Mouse (Mus musculus): ENCODE results near the gene Rhbdl1. TPM values are rescaled to one million over a fixed set of nuclear protein-coding genes. Genes with fewer than 3 reads are reported as not detected.

Gene Rhbdl1
- polyA plus RNA-seq, 1 experiment: 0.67 TPM

DNA sequence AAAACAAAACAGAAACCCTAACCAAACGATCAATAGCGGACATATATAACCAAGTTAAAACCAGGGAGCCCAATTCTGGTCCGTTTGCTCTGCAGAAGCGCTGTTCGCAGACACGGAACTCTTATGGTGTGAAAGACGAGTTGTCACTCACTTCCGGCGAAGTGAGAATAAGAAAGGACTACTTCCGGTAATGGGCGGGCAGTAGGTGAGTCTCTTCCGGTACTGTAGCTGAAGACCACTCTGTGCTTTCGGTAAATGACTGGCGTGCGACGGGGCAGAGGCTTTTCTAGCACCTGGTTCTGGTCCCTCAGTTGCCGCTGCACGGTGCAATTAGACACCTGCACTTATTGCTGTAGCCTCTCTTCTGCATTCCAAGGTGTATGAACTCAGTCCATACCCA, 13.6 kb downstream of the Rhbdl1 start, which contains the start of gene Wdr24:
Gene Wdr24 (plus strand): TSS at position 176 of the 400 bp plus-strand sequence.
- peak within 1 kb of the TSS; percentile 32 for H3K4me3 ChIP-seq
- H3K36me3 ChIP-seq (ENCODE audit: control insufficient read depth, insufficient read depth): no peaks in the 10 kb centered on the region
- no peak within 1 kb of the TSS for H3ac ChIP-seq (ENCODE audit: control insufficient read depth, insufficient read length)
- no peak for TF ChIP-seq MYOG (IDR thresholded peaks at IDR 0.05; ENCODE audit: control insufficient read depth in 1 of 3, insufficient read depth in 1 of 3, insufficient read length in 2 of 3, low read depth in 2 of 3)
- peak; percentile 62 for TF ChIP-seq POLR2A (IDR thresholded peaks at IDR 0.05; ENCODE audit: insufficient read length, low read depth)
- peak; percentile 52 for TF ChIP-seq SRF (IDR thresholded peaks at IDR 0.05; ENCODE audit: control insufficient read depth, insufficient read length, low read depth)
- no peak for TF ChIP-seq E2F4 (IDR thresholded peaks at IDR 0.05; ENCODE audit: insufficient read depth)
- no peak for TF ChIP-seq MYOD1 (IDR thresholded peaks at IDR 0.05; ENCODE audit: control insufficient read depth in 1 of 3, insufficient read length in 2 of 3, low read depth in 2 of 3)
- peak; percentile 60 for TF ChIP-seq MAX (IDR thresholded peaks at IDR 0.05; ENCODE audit: low read depth)
- TF ChIP-seq POLR2AphosphoS2 (IDR thresholded peaks at IDR 0.05; ENCODE audit: insufficient read length, low read depth): peak; percentile 57
- peak within 1 kb of the TSS; percentile 88 for H3K4me2 ChIP-seq (ENCODE audit: low read depth)
- no peaks in the 10 kb centered on the region for H3K27me3 ChIP-seq (ENCODE audit: control insufficient read depth, insufficient read depth, insufficient read length)
- no peaks in the 10 kb centered on the region for H3K79me2 ChIP-seq (ENCODE audit: control insufficient read depth, insufficient read depth)

DNA sequence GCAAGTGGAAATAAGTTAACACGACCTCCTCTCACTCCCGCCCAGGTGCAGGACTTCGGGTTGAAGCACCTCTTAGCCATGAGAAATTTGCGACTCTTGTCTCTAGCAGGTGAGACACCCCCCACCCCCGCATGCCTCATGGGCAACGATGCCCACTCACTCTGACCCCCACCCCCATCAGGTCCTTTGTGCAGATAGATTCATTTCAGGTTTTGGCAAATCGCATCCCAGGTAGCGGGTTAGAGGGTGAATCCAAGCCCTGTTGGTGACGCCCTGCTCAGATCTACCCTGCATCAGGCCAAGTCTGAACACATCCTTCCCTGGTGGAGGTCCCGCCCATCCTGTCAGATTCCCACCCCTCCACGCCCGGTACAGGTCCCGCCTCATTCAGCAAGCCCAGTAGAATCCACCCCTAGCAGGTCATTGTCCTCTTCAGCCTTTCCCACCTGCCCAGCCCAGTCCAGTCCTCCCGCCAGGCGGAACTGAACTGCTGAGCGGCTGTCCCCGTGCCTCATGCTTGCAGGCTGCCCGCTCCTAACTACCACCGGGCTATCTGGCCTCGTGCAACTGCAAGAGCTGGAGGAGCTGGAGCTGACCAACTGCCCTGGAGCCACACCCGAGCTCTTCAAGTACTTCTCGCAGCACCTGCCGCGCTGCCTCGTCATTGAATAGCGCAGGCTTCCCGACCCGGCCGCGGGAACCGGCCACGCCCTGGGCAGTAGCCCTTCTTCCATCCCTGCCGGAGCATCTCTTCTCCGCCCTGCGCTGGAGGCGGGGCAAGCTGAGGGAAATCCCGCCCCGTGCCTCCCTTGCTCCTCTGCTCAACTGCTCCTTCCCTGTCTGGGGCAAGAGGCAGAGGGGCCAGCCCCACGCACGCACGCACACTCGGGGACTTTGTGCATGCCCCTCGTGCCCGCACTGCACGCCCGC, 18.0 kb downstream of the Rhbdl1 start:
- no peaks in the 10 kb centered on the region for H3K27me3 ChIP-seq (ENCODE audit: control insufficient read depth, insufficient read depth, insufficient read length)
- H3K36me3 ChIP-seq (ENCODE audit: control insufficient read depth, insufficient read depth): no peaks in the 10 kb centered on the region
- no peaks in the 10 kb centered on the region for H3K79me2 ChIP-seq (ENCODE audit: control insufficient read depth, insufficient read depth)
- TF ChIP-seq MAX (IDR thresholded peaks at IDR 0.05; ENCODE audit: low read depth) (no peak), MYOD1 (IDR thresholded peaks at IDR 0.05; ENCODE audit: control insufficient read depth in 1 of 3, insufficient read length in 2 of 3, low read depth in 2 of 3) (peak in 1 of 3 experiments; percentile 26)
- H3K4me3 ChIP-seq: no peak overlapping the region
- no peak overlapping the region for H3ac ChIP-seq (ENCODE audit: control insufficient read depth, insufficient read length)
- H3K4me2 ChIP-seq (ENCODE audit: low read depth): peak overlapping the region; percentile 18

DNA sequence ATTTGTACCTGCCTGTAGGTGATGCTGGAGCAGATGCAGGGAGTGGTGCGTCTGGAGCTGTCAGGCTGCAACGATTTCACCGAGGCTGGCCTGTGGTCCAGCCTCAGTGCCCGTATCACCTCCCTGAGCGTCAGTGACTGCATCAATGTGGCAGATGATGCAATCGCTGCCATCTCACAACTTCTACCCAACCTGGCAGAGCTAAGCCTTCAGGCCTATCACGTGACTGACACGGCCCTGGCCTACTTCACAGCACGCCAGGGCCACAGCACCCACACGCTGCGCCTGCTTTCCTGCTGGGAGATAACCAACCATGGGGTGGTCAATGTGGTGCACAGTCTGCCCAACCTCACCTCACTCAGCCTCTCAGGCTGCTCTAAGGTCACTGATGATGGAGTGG, 19.4 kb downstream of the Rhbdl1 start:
- no peaks in the 10 kb centered on the region for H3K27me3 ChIP-seq (ENCODE audit: control insufficient read depth, insufficient read depth, insufficient read length)

DNA sequence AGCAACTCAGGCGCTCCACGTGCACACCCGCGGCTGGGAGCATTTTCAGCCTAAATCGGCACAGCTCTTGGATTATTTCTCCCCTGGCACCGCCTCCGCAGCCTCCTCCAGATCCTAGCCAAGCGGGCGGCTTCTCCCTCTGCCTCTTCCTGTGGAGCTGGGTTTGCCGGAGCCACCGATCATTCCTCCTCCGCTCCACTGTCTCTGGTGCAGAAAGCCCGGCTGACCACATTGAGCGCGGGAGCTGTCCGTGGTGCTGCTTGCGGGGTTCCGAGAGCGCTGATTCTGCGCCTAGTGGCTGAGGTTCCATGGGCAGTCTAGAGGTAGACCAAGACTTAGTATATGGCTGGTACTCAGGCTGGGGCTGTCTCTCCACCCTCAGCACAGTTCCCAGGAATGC, 23.6 kb downstream of the Rhbdl1 start:
- Histone ChIP-seq H3K27me3 (ENCODE audit: control insufficient read depth, insufficient read depth, insufficient read length) (no peaks in the 10 kb centered on the region), H3K4me3 (no peak overlapping the region), H3ac (ENCODE audit: control insufficient read depth, insufficient read length) (no peak overlapping the region), H3K4me2 (ENCODE audit: low read depth) (no peak overlapping the region), H3K79me2 (ENCODE audit: control insufficient read depth, insufficient read depth) (no peaks in the 10 kb centered on the region), H3K36me3 (ENCODE audit: control insufficient read depth, insufficient read depth) (no peaks in the 10 kb centered on the region)
- TF ChIP-seq MYOG (IDR thresholded peaks at IDR 0.05; ENCODE audit: control insufficient read depth in 1 of 3, insufficient read depth in 1 of 3, insufficient read length in 2 of 3, low read depth in 2 of 3): peak in 1 of 3 experiments; percentile 14
- peak; percentile 99 for TF ChIP-seq REST (IDR thresholded peaks at IDR 0.05; ENCODE audit: insufficient read depth, insufficient read length)
- TF ChIP-seq POLR2A (IDR thresholded peaks at IDR 0.05; ENCODE audit: insufficient read length, low read depth): no peak
- TF ChIP-seq CEBPB (IDR thresholded peaks at IDR 0.05; ENCODE audit: insufficient read depth, poor library complexity, severe bottlenecking): no peak
- no peak for TF ChIP-seq SRF (IDR thresholded peaks at IDR 0.05; ENCODE audit: control insufficient read depth, insufficient read length, low read depth)
- TF ChIP-seq TCF12 (IDR thresholded peaks at IDR 0.05; ENCODE audit: insufficient read depth, poor library complexity, severe bottlenecking): no peak
- TF ChIP-seq MAX (IDR thresholded peaks at IDR 0.05; ENCODE audit: low read depth): no peak
- no peak for TF ChIP-seq MYOD1 (IDR thresholded peaks at IDR 0.05; ENCODE audit: control insufficient read depth in 1 of 3, insufficient read length in 2 of 3, low read depth in 2 of 3)

More for the DNA sequence above, 19.4 kb downstream of the Rhbdl1 start:
- no peak overlapping the region for H3K4me2 ChIP-seq (ENCODE audit: low read depth)
- no peaks in the 10 kb centered on the region for H3K79me2 ChIP-seq (ENCODE audit: control insufficient read depth, insufficient read depth)
- H3K4me3 ChIP-seq: no peak overlapping the region
- no peak overlapping the region for H3ac ChIP-seq (ENCODE audit: control insufficient read depth, insufficient read length)
- no peaks in the 10 kb centered on the region for H3K36me3 ChIP-seq (ENCODE audit: control insufficient read depth, insufficient read depth)
- no peak for TF ChIP-seq REST (IDR thresholded peaks at IDR 0.05; ENCODE audit: insufficient read depth, insufficient read length)
- no peak for TF ChIP-seq MYOD1 (IDR thresholded peaks at IDR 0.05; ENCODE audit: control insufficient read depth in 1 of 3, insufficient read length in 2 of 3, low read depth in 2 of 3)
- no peak for TF ChIP-seq CEBPB (IDR thresholded peaks at IDR 0.05; ENCODE audit: insufficient read depth, poor library complexity, severe bottlenecking)
- TF ChIP-seq TCF12 (IDR thresholded peaks at IDR 0.05; ENCODE audit: insufficient read depth, poor library complexity, severe bottlenecking): no peak
- no peak for TF ChIP-seq MYOG (IDR thresholded peaks at IDR 0.05; ENCODE audit: control insufficient read depth in 1 of 3, insufficient read depth in 1 of 3, insufficient read length in 2 of 3, low read depth in 2 of 3)
- no peak for TF ChIP-seq POLR2A (IDR thresholded peaks at IDR 0.05; ENCODE audit: insufficient read length, low read depth)
- no peak for TF ChIP-seq TCF3 (IDR thresholded peaks at IDR 0.05; ENCODE audit: insufficient read length, low read depth)
- TF ChIP-seq POLR2AphosphoS2 (IDR thresholded peaks at IDR 0.05; ENCODE audit: insufficient read length, low read depth): no peak
- no peak for TF ChIP-seq USF1 (IDR thresholded peaks at IDR 0.05; ENCODE audit: low read depth)
- no peak for TF ChIP-seq E2F4 (IDR thresholded peaks at IDR 0.05; ENCODE audit: insufficient read depth)
- TF ChIP-seq SRF (IDR thresholded peaks at IDR 0.05; ENCODE audit: control insufficient read depth, insufficient read length, low read depth): no peak
- TF ChIP-seq MAX (IDR thresholded peaks at IDR 0.05; ENCODE audit: low read depth): no peak

DNA sequence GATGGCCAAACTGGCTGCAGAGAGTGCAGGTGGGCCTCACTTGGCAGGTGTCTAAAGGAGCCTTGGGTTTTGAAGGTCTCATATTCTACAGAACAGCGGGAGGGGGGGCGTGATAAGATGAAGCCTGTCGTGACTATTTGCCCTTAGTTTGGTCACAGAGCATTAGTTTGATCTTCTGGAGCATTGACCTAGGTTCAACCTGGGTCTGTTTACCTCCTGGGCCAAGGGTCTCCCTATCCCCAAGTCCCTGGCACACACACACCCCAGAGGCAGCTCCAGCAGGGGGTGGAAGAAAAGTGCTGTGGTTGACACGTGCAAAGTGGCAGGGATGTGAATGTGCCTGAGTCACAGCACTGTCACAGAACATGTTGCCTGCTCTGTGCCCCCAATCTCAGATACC, 26.2 kb downstream of the Rhbdl1 start:
- Histone ChIP-seq H3ac (ENCODE audit: control insufficient read depth, insufficient read length) (no peak overlapping the region), H3K79me2 (ENCODE audit: control insufficient read depth, insufficient read depth) (no peaks in the 10 kb centered on the region), H3K4me3 (no peak overlapping the region), H3K4me2 (ENCODE audit: low read depth) (no peak overlapping the region), H3K36me3 (ENCODE audit: control insufficient read depth, insufficient read depth) (no peaks in the 10 kb centered on the region), H3K27me3 (ENCODE audit: control insufficient read depth, insufficient read depth, insufficient read length) (no peaks in the 10 kb centered on the region)
- no peak for TF ChIP-seq MYOD1 (IDR thresholded peaks at IDR 0.05; ENCODE audit: control insufficient read depth in 1 of 3, insufficient read length in 2 of 3, low read depth in 2 of 3)
- no peak for TF ChIP-seq POLR2A (IDR thresholded peaks at IDR 0.05; ENCODE audit: insufficient read length, low read depth)
- no peak for TF ChIP-seq CEBPB (IDR thresholded peaks at IDR 0.05; ENCODE audit: insufficient read depth, poor library complexity, severe bottlenecking)
- TF ChIP-seq REST (IDR thresholded peaks at IDR 0.05; ENCODE audit: insufficient read depth, insufficient read length): no peak
- no peak for TF ChIP-seq USF1 (IDR thresholded peaks at IDR 0.05; ENCODE audit: low read depth)
- TF ChIP-seq TCF12 (IDR thresholded peaks at IDR 0.05; ENCODE audit: insufficient read depth, poor library complexity, severe bottlenecking): no peak
- no peak for TF ChIP-seq E2F4 (IDR thresholded peaks at IDR 0.05; ENCODE audit: insufficient read depth)
- TF ChIP-seq MAX (IDR thresholded peaks at IDR 0.05; ENCODE audit: low read depth): no peak
- no peak for TF ChIP-seq MYOG (IDR thresholded peaks at IDR 0.05; ENCODE audit: control insufficient read depth in 1 of 3, insufficient read depth in 1 of 3, insufficient read length in 2 of 3, low read depth in 2 of 3)
- no peak for TF ChIP-seq POLR2AphosphoS2 (IDR thresholded peaks at IDR 0.05; ENCODE audit: insufficient read length, low read depth)
- TF ChIP-seq SRF (IDR thresholded peaks at IDR 0.05; ENCODE audit: control insufficient read depth, insufficient read length, low read depth): no peak
- no peak for TF ChIP-seq TCF3 (IDR thresholded peaks at IDR 0.05; ENCODE audit: insufficient read length, low read depth)
